20 mouse cellular contexts compared by ENCODE assay signal in genomic region chr2:93005028-93005427, GRCm38 (mm10). TPM values are rescaled to one million over a fixed set of nuclear protein-coding genes. Genes with fewer than 3 reads are reported as not detected.
DNase-seq lines count a peak whose midpoint lies in the region; ATAC-seq lines count a peak whose summit lies in the region.
"Had no signal": no experiment of that assay in that cellular context is flagged by ENCODE, and none has a peak within 500 bp of the region (broad histone marks: within the 10 kb centered on the region; RNA-seq: fewer than 3 reads in every experiment).

No protein-coding gene starts in this region.

- H3K36me3 ChIP-seq in kidney, embryonic 16.5 days (ENCODE audit: insufficient read depth, low read length): peaks cover 30% of the 10 kb centered on the region
- H3K36me3 ChIP-seq in limb, embryonic 10.5 days: peaks cover 38% of the 10 kb centered on the region

- no peak for DNase-seq in kidney, postnatal 4 days
- peak; percentile 30 for DNase-seq in embryo, embryonic 10.5 days (ENCODE audit: low spot score)
- DNase-seq in limb, embryonic 10.5 days (ENCODE audit: low spot score): peak; percentile 54
- peak; percentile 13 for DNase-seq in yolk sac, embryonic 10.5 days (ENCODE audit: low spot score)
- DNase-seq in spleen, postnatal 10 days (ENCODE audit: low spot score in 2 of 2): no peak
- no peak for DNase-seq in heart, postnatal 36 days
- DNase-seq: cerebellum, postnatal 14 days; gastrocnemius, postnatal 25 days; heart, postnatal 10 days; kidney, postnatal 10 days; lung, adult 2 months; right cerebral cortex, postnatal 4 days had no signal

- WGBS in kidney, embryonic 16.5 days: 13% methylated on average over 4 of the region's 4 CpGs
- WGBS in limb, embryonic 10.5 days: 19% methylated on average over 4 of the region's 4 CpGs

- H3K4me1 ChIP-seq in kidney, embryonic 16.5 days (ENCODE audit: insufficient read depth, low read length): peaks cover 8% of the 10 kb centered on the region; the same call in 1 of the 2 replicates
- H3K4me1 ChIP-seq in limb, embryonic 10.5 days: peaks cover 12% of the 10 kb centered on the region
- H3K4me1 ChIP-seq: forebrain, embryonic 10.5 days; heart, embryonic 10.5 days; hindbrain, embryonic 15.5 days; midbrain, embryonic 13.5 days had no signal

- no peak overlapping the region for H3K4me3 ChIP-seq in kidney, embryonic 16.5 days (ENCODE audit: low read length)
- no peak overlapping the region for H3K4me3 ChIP-seq in limb, embryonic 10.5 days
- H3K4me3 ChIP-seq: embryonic facial prominence, embryonic 13.5 days; forebrain, embryonic 10.5 days; heart, embryonic 10.5 days; hindbrain, embryonic 15.5 days; midbrain, embryonic 13.5 days had no signal

- intact Hi-C loops in heart, postnatal 36 days (cut with DNase I): no loop called here

- no peak overlapping the region for H3K9ac ChIP-seq in kidney, embryonic 16.5 days (replicated peaks; ENCODE audit: low read length)
- H3K9ac ChIP-seq: embryonic facial prominence, embryonic 13.5 days; hindbrain, embryonic 15.5 days; midbrain, embryonic 13.5 days had no signal

- peak; percentile 75 for ATAC-seq in kidney, embryonic 16.5 days (ENCODE audit: low FRiP score, low TSS enrichment)
- ATAC-seq: midbrain, embryonic 13.5 days had no signal

- no peak overlapping the region for H3K4me2 ChIP-seq in kidney, embryonic 16.5 days (replicated peaks; ENCODE audit: low read depth, low read length)
- H3K4me2 ChIP-seq: embryonic facial prominence, embryonic 13.5 days; hindbrain, embryonic 15.5 days; liver, embryonic 11.5 days; midbrain, embryonic 13.5 days had no signal

- peak overlapping the region; percentile 20; the same call in 1 of the 2 replicates for H3K27ac ChIP-seq in kidney, embryonic 16.5 days (ENCODE audit: low read length)
- peak overlapping the region; percentile 8; the same call in 1 of the 2 replicates for H3K27ac ChIP-seq in limb, embryonic 10.5 days
- H3K27ac ChIP-seq: embryonic facial prominence, embryonic 13.5 days; forebrain, embryonic 10.5 days; heart, embryonic 10.5 days; hindbrain, embryonic 15.5 days; macrophage; midbrain, embryonic 13.5 days had no signal

- H3K27me3 ChIP-seq in kidney, embryonic 16.5 days (ENCODE audit: insufficient read depth, low read length): no peaks in the 10 kb centered on the region
- no peaks in the 10 kb centered on the region for H3K27me3 ChIP-seq in limb, embryonic 10.5 days (ENCODE audit: low read depth, poor library complexity, severe bottlenecking)
- H3K27me3 ChIP-seq: embryonic facial prominence, embryonic 13.5 days; hindbrain, embryonic 15.5 days; midbrain, embryonic 13.5 days had no signal

- H3K9me3 ChIP-seq in kidney, embryonic 16.5 days (ENCODE audit: low read length): no peaks in the 10 kb centered on the region
- H3K9me3 ChIP-seq in limb, embryonic 10.5 days (replicated peaks): no peaks in the 10 kb centered on the region
- H3K9me3 ChIP-seq: embryonic facial prominence, embryonic 13.5 days; forebrain, embryonic 10.5 days; heart, embryonic 10.5 days; hindbrain, embryonic 15.5 days; midbrain, embryonic 13.5 days had no signal

RNA-seq across cellular contexts. Expression of gene Prdm11, which starts 40.9 kb away (rescaled TPM):
- 5.5 and 6.2 TPM in 2 replicates for polyA plus RNA-seq in kidney, embryonic 16.5 days (2015; fragmentation: Nextera tagmentation; extraction: Ambion mirVana)
- 2.8 and 3.4 TPM in 2 replicates for polyA plus RNA-seq in limb, embryonic 10.5 days (2016; fragmentation: Nextera tagmentation; extraction: Ambion mirVana)
- 10 to 100 TPM in 1 of 2 experiments, 1 to 10 TPM in 1; 8.8 to 10.4 TPM for total RNA-seq in heart, postnatal 36 days (2021)

Comparison
In these comparisons a context has a peak if more than half of its experiments do, and no peak if none do; other contexts are left out.
1. DNase-seq: peak in embryo, embryonic 10.5 days (single experiment), limb, embryonic 10.5 days (single experiment) and yolk sac, embryonic 10.5 days (single experiment); none in kidney, postnatal 4 days (0 of 2), spleen, postnatal 10 days (0 of 2) and heart, postnatal 36 days (0 of 2).